Mouse (Mus musculus) midbrain, postnatal 0 days (tissue): Measurements from ENCODE around the gene Adprhl1. TPM values are rescaled to one million over a fixed set of nuclear protein-coding genes. Genes with fewer than 3 reads are reported as not detected.

ENCODE experiments used
- ATAC-seq: fragments of 200-750 bp; cut with Nextera tagmentation; 2 replicates; pipeline ENCODE4 v1.8.0; 2017; ENCODE audit warnings: moderate number of reproducible peaks, mild to moderate bottlenecking, moderate TSS enrichment, moderate library complexity; ENCODE audit not compliant: low FRiP score
- DNase-seq: peaks from one replicate; pipeline ENCODE4 v3.0.0-alpha.2; 2015; ENCODE audit warnings: low spot score
- H3K27ac ChIP-seq: fragments of 300-500 bp; sonication (generic); 2 replicates; pipeline ENCODE4 v1.5.1; 2014; ENCODE audit warnings: low read depth, mild to moderate bottlenecking, low read length, mixed read lengths
- H3K27me3 ChIP-seq: fragments of 300-500 bp; sonication (generic); 2 replicates; pipeline ENCODE4 v1.6.1; 2014; ENCODE audit warnings: low read length, control low read depth, mixed read lengths; ENCODE audit not compliant: insufficient read depth
- H3K36me3 ChIP-seq: fragments of 300-500 bp; sonication (generic); 2 replicates; pipeline ENCODE4 v1.6.1; 2014; ENCODE audit warnings: low read length, control low read depth, mixed read lengths; ENCODE audit not compliant: insufficient read depth
- H3K4me1 ChIP-seq: fragments of 300-500 bp; sonication (generic); 2 replicates; pipeline ENCODE4 v1.6.1; 2014; ENCODE audit warnings: mild to moderate bottlenecking, control low read depth, antibody characterized with exemption, low read length, mixed read lengths; ENCODE audit not compliant: insufficient read depth
- H3K4me2 ChIP-seq: fragments of 300-500 bp; sonication (generic); 2 replicates; pipeline ENCODE4 v1.6.1; 2014; ENCODE audit warnings: low read depth, mild to moderate bottlenecking, low read length, mixed read lengths; ENCODE audit not compliant: poor library complexity, severe bottlenecking
- H3K4me3 ChIP-seq: fragments of 300-500 bp; sonication (generic); 2 replicates; pipeline ENCODE4 v1.5.1; 2014; ENCODE audit warnings: low read depth, mild to moderate bottlenecking, low read length, moderate library complexity
- H3K9ac ChIP-seq: fragments of 300-500 bp; sonication (generic); replicated peaks from 2 replicates; pipeline ENCODE4 v1.6.1; 2014; ENCODE audit warnings: mild to moderate bottlenecking, low read length, moderate library complexity, mixed read lengths; ENCODE audit not compliant: poor library complexity, severe bottlenecking
- H3K9me3 ChIP-seq: fragments of 300-500 bp; sonication (generic); 2 replicates; pipeline ENCODE4 v1.6.1; 2016; ENCODE audit warnings: low read length, control low read depth
- CTCF ChIP-seq: IDR thresholded peaks from 2 replicates; pipeline ENCODE4 v1.5.1; 2016; ENCODE audit warnings: antibody characterized with exemption, mild to moderate bottlenecking
- WGBS: fragments of 180-500 bp; shearing (Covaris S2); extraction: QIAGEN DNeasy Blood & Tissue Kit; methylation state at CpG from one replicate; pipeline ENCODE4 v1.1.7; 2014; 5-methylcytosine and 5-hydroxymethylcytosine counted together
- polyA plus RNA-seq: library from polyadenylated mRNA; unstranded; fragments of >200 nt; fragmentation: Nextera tagmentation; extraction: Ambion mirVana; gene quantifications from 2 replicates; pipeline ENCODE4 v1.2.1, GENCODE M21; 2015
- total RNA-seq: library from RNA; depleted of rRNA; stranded (reverse); fragments of >200 nt; gene quantifications from 2 replicates; pipeline ENCODE4 v1.2.3, GENCODE M21; 2014

The Adprhl1 gene
- total and polyA plus RNA-seq, 2 experiments from 2014 or later, result 0.16 to 0.41 TPM

- H3K4me2 ChIP-seq, result peak overlapping the region; percentile 97
- H3K4me3 ChIP-seq, result peak overlapping the region; percentile 84
- no peak overlapping the region for H3K9ac ChIP-seq
- H3K4me1 ChIP-seq, result no peaks in the 10 kb centered on the region; the same call in 1 of the 2 replicates
- WGBS, result 29% methylated on average over 14 of the region's 14 CpGs
- no peak for DNase-seq
- no peaks in the 10 kb centered on the region for H3K36me3 ChIP-seq
- H3K27ac ChIP-seq, result no peak overlapping the region
- peaks cover 13% of the 10 kb centered on the region for H3K27me3 ChIP-seq
- ATAC-seq, result no peak
- H3K9me3 ChIP-seq, result no peaks in the 10 kb centered on the region
- TF ChIP-seq CTCF, result no peak
Observed at GRCm38 (mm10) chr8:13199385-13200061, 54.4 kb downstream of the Adprhl1 start.

DNA sequence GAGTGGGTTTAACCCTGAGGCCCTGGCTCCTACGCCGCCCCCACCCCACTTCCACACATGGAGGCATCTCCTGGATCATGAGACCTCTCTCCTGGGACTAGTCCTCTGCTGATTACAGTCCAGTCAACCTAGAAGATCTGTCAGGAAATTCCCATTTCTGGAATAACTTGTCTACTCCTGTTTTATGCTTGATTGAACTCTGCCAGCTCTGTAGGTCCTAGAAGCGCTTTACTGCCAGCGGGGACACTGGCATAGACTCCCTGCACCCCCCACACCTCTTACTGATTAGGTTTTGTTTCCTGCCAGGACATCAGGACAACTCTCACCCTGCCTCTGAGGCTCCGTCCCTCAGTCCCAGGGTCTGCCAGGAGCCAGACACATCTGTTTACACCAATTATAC lies 56.5 kb downstream of the Adprhl1 start:
- no peak for TF ChIP-seq CTCF
- WGBS, result 94% methylated on average over 5 of the region's 5 CpGs
- H3K4me2 ChIP-seq, result no peak overlapping the region
- H3K4me1 ChIP-seq, result no peaks in the 10 kb centered on the region; the same call in 1 of the 2 replicates
- H3K27ac ChIP-seq, result no peak overlapping the region
- no peak for DNase-seq
- no peak for ATAC-seq
- H3K9ac ChIP-seq, result no peak overlapping the region
- H3K36me3 ChIP-seq, result no peaks in the 10 kb centered on the region
- peaks cover 7% of the 10 kb centered on the region for H3K27me3 ChIP-seq
- H3K9me3 ChIP-seq, result no peaks in the 10 kb centered on the region
- no peak overlapping the region for H3K4me3 ChIP-seq

DNA sequence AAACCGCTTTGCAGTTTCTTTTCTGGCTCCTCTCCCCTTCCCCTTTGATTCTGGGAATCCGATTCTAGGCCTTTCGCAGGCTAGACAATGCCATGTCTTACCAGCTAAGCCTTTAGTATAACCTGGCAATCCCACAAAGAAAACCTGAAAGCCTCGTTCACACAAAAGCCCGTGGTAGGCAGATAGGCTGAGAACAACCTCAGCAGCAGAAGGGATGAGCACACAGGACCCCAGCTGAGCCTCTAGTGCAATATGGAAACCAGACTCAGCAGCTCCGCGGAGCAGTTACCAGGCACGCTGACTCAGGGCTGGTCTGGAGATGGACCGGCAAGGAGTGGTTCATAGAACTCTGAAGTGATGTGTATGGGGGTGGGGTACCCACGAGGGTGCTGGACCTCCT lies 59.1 kb downstream of the Adprhl1 start:
- H3K27ac ChIP-seq, result 0 out of 2 replicates have a peak overlapping the region, but pooled peaks have one; percentile 4
- WGBS, result 13% methylated on average over 10 of the region's 10 CpGs
- no peaks in the 10 kb centered on the region for H3K9me3 ChIP-seq
- no peak overlapping the region for H3K4me3 ChIP-seq
- TF ChIP-seq CTCF, result no peak
- H3K4me2 ChIP-seq, result no peak overlapping the region
- no peak overlapping the region for H3K9ac ChIP-seq
- no peaks in the 10 kb centered on the region for H3K36me3 ChIP-seq
- no peaks in the 10 kb centered on the region; the same call in 1 of the 2 replicates for H3K4me1 ChIP-seq
- DNase-seq (peak; percentile 30), ATAC-seq (0 out of 2 replicates have a peak, but pooled peaks have one; percentile 10)
- no peaks in the 10 kb centered on the region for H3K27me3 ChIP-seq

- no peaks in the 10 kb centered on the region for H3K36me3 ChIP-seq
- no peaks in the 10 kb centered on the region for H3K4me1 ChIP-seq
- H3K27me3 ChIP-seq, result no peaks in the 10 kb centered on the region
- H3K27ac ChIP-seq, result no peak overlapping the region
- no peak overlapping the region for H3K9ac ChIP-seq
- no peak for TF ChIP-seq CTCF
- H3K4me3 ChIP-seq, result no peak overlapping the region
- ATAC-seq (no peak), DNase-seq (no peak)
- WGBS, result 88% methylated on average over 8 of the region's 8 CpGs
- H3K9me3 ChIP-seq, result no peaks in the 10 kb centered on the region
- no peak overlapping the region for H3K4me2 ChIP-seq
Observed at GRCm38 (mm10) chr8:13190235-13190634, 63.7 kb downstream of the Adprhl1 start.

- 91% methylated on average over 1 of the region's 1 CpGs for WGBS
- Histone ChIP-seq H3K4me2 (no peak overlapping the region), H3K36me3 (no peaks in the 10 kb centered on the region), H3K27ac (no peak overlapping the region), H3K4me1 (no peaks in the 10 kb centered on the region), H3K9me3 (no peaks in the 10 kb centered on the region), H3K27me3 (no peaks in the 10 kb centered on the region), H3K9ac (no peak overlapping the region), H3K4me3 (no peak overlapping the region)
- no peak for ATAC-seq
- DNase-seq, result no peak
- TF ChIP-seq CTCF, result no peak
Observed at GRCm38 (mm10) chr8:13188857-13189256, 65.1 kb downstream of the Adprhl1 start.

DNA sequence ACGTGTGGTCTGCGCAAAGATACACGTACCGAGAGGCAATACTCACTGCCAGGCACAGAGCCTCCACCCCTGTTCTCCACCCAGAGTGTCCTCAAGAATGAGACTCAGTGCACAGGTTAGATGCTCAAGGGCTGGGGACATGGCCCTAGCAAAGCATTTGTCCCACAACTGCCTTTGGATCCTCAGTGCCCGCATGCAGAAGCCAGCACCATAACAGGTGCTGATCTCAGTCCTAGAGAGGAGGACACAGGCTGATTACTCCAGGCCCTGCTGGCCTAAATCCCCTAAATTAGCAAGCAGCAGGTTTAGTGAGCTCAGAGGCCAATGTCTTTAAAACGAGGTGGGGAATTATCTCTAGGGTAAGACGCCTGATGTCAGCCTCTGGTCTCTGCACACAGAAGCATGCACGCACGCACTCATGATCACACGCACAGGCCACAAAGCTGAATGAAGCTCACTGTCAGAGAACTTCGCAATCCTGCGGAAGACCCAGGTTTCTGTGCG lies 65.9 kb downstream of the Adprhl1 start:
- no peak overlapping the region for H3K4me2 ChIP-seq
- no peaks in the 10 kb centered on the region for H3K4me1 ChIP-seq
- DNase-seq (no peak), ATAC-seq (no peak)
- H3K4me3 ChIP-seq, result no peak overlapping the region
- H3K9me3 ChIP-seq, result no peaks in the 10 kb centered on the region
- H3K27ac ChIP-seq, result no peak overlapping the region
- no peaks in the 10 kb centered on the region for H3K36me3 ChIP-seq
- WGBS, result 85% methylated on average over 13 of the region's 13 CpGs
- H3K27me3 ChIP-seq, result no peaks in the 10 kb centered on the region
- no peak overlapping the region for H3K9ac ChIP-seq
- no peak for TF ChIP-seq CTCF
